Mouse (Mus musculus): Measurements from ENCODE around the gene Sbf2.

- TF ChIP-seq CTCF (IDR thresholded peaks at IDR 0.05; ENCODE audit: extremely low read depth, insufficient read depth, insufficient read length, insufficient replicate concordance), result no peak
- no peak for TF ChIP-seq POLR2A (IDR thresholded peaks at IDR 0.05; ENCODE audit: low read depth, low read length)
Observed at GRCm38 (mm10) chr7:110289647-110290046, 325.1 kb downstream of the Sbf2 start.

All from spleen, adult 2 months (tissue).